Mouse (Mus musculus) embryonic facial prominence, embryonic 15.5 days (tissue): Measurements from ENCODE around the gene Cplx2. TPM values are rescaled to one million over a fixed set of nuclear protein-coding genes. Genes with fewer than 3 reads are reported as not detected.
A peak's percentile ranks its signal among the peaks of the same experiment; 100 is the strongest.

Experiments
- ATAC-seq: fragments of 200-750 bp; cut with Nextera tagmentation; 2 replicates; pipeline ENCODE4 v1.8.0; 2017; ENCODE audit warnings: low read depth, moderate TSS enrichment; ENCODE audit not compliant: insufficient number of reproducible peaks, low FRiP score, low TSS enrichment
- H3K27ac ChIP-seq: fragments of 300-500 bp; sonication (generic); replicated peaks from 2 replicates; pipeline ENCODE4 v1.5.1; 2015; ENCODE audit warnings: mild to moderate bottlenecking, inconsistent platforms
- H3K27me3 ChIP-seq: fragments of 300-500 bp; sonication (generic); 2 replicates; pipeline ENCODE4 v1.6.1; 2015; ENCODE audit warnings: inconsistent platforms
- H3K36me3 ChIP-seq: fragments of 300-500 bp; sonication (generic); 2 replicates; pipeline ENCODE4 v1.6.1; 2015; ENCODE audit warnings: mild to moderate bottlenecking, inconsistent platforms
- H3K4me1 ChIP-seq: fragments of 300-500 bp; sonication (generic); 2 replicates; pipeline ENCODE4 v1.6.1; 2015; ENCODE audit warnings: inconsistent platforms
- H3K4me2 ChIP-seq: fragments of 300-500 bp; sonication (generic); replicated peaks from 2 replicates; pipeline ENCODE4 v1.6.1; 2015; ENCODE audit warnings: mild to moderate bottlenecking, inconsistent platforms
- H3K4me3 ChIP-seq: fragments of 300-500 bp; sonication (generic); replicated peaks from 2 replicates; pipeline ENCODE4 v1.5.1; 2015; ENCODE audit warnings: mild to moderate bottlenecking, inconsistent platforms
- H3K9ac ChIP-seq: fragments of 300-500 bp; sonication (generic); 2 replicates; pipeline ENCODE4 v1.6.1; 2015; ENCODE audit warnings: inconsistent platforms
- H3K9me3 ChIP-seq: fragments of 300-500 bp; sonication (generic); replicated peaks from 2 replicates; pipeline ENCODE4 v1.6.1; 2016; ENCODE audit warnings: inconsistent platforms
- WGBS: fragments of 180-500 bp; shearing (Covaris S2); methylation state at CpG from one replicate; pipeline ENCODE4 v1.1.7; 2015; 5-methylcytosine and 5-hydroxymethylcytosine counted together
- polyA plus RNA-seq: library from polyadenylated mRNA; unstranded; fragments of >200 nt; fragmentation: Nextera tagmentation; extraction: Ambion mirVana; gene quantifications from 2 replicates; pipeline ENCODE4 v1.2.1, GENCODE M21; 2015

Cplx2 gene
- polyA plus RNA-seq, 1 experiment from 2014 or later, result 7.7 TPM

DNA sequence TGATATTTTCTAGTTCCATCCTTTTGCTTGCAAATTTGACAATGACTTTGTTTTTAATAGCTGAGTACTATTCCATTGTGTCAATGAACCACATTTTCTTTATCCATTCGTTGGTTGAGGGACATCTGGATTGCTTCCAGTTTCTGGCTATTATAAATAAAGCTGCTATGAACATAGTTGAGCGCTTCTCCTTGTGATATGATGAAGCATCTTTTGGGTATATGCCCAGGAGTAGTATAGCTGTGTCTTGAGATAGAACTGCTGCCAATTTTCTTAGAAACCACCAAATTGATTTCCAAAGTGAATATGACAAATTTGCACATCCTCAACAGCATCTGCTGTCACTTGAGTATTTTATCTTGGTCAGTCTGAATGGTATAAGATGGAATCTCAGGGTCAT lies 34.7 kb downstream of the Cplx2 start:
- no peaks in the 10 kb centered on the region for H3K9me3 ChIP-seq
- WGBS, result 79% methylated on average over 2 of the region's 2 CpGs
- ATAC-seq, result no peak
- no peak overlapping the region for H3K4me3 ChIP-seq
- H3K36me3 ChIP-seq, result no peaks in the 10 kb centered on the region
- 0 out of 2 replicates have a peak, but pooled peaks cover 7% of the 10 kb centered on the region for H3K4me1 ChIP-seq
- no peak overlapping the region for H3K4me2 ChIP-seq
- H3K27ac ChIP-seq, result no peak overlapping the region
- H3K27me3 ChIP-seq, result no peaks in the 10 kb centered on the region
- H3K9ac ChIP-seq, result no peak overlapping the region

DNA sequence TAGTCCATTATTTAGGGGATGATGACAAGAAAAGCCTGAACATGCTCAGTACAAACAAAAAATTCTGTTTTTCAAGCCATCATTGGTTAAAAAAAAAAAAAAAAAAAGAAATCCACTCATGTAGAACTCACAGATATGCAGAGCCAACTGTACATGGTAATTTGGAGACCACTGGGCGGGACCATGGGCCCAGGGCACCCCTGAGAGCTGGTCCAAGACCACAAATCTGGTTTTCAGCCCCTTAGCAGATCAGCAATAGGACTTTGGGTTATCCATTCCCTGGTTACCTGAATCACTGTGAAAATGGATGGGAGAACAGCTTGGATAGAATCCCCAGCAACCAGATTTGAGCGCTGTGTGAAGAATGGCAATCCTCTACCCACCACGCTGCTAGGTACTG lies 40.5 kb downstream of the Cplx2 start:
- 85% methylated on average over 3 of the region's 3 CpGs for WGBS
- Histone ChIP-seq H3K4me1 (0 out of 2 replicates have a peak, but pooled peaks cover 5% of the 10 kb centered on the region), H3K4me3 (no peak overlapping the region), H3K9ac (no peak overlapping the region), H3K27me3 (no peaks in the 10 kb centered on the region), H3K4me2 (no peak overlapping the region), H3K36me3 (no peaks in the 10 kb centered on the region), H3K9me3 (no peaks in the 10 kb centered on the region), H3K27ac (no peak overlapping the region; the same call in 1 of the 2 replicates)
- no peak for ATAC-seq

DNA sequence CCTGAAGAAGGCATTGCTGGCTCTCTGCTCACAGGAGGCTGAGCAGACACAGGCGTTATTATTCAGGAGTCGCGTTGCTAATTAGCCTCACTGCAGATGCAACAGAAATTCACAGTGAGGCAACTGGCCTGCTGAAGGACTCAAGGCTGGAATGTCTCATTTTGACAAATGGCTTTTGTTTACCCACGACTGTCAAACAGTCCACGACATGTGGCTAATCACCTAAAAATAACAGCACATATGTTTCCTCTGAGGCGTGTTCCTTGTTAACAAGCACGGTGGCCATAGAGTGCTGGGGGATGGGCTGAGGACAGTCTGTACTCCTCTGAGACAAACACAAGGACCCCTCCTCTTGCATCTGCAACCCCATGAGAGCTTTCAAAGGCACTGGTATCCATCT lies 41.1 kb downstream of the Cplx2 start:
- Histone ChIP-seq H3K4me3 (no peak overlapping the region), H3K36me3 (no peaks in the 10 kb centered on the region), H3K4me2 (no peak overlapping the region), H3K27ac (no peak overlapping the region), H3K27me3 (no peaks in the 10 kb centered on the region), H3K9me3 (no peaks in the 10 kb centered on the region), H3K9ac (no peak overlapping the region), H3K4me1 (0 out of 2 replicates have a peak, but pooled peaks cover 5% of the 10 kb centered on the region)
- 4% methylated on average over 7 of the region's 7 CpGs for WGBS
- peak; percentile 43 for ATAC-seq

DNA sequence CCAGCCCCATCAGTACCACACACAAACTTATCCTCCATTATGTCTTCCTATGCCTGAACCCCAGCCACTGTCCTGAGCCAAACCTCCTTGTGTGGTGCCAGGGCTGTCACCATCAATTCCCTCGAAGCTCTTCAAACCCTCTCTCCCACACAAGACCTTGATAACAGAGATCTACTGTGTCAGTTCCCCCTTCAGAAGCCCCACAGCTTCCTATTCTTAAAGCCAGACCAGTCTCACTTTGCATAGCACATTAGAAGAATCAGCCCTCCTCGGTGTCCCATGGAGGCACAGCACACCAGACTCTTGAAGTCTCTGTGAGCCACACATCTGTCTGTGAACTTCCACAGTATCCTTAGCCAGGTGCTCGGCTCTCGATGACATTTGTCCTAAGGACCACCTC lies 41.6 kb downstream of the Cplx2 start:
- Histone ChIP-seq H3K4me2 (no peak overlapping the region), H3K27ac (no peak overlapping the region), H3K9me3 (no peaks in the 10 kb centered on the region), H3K4me3 (no peak overlapping the region), H3K36me3 (no peaks in the 10 kb centered on the region), H3K27me3 (no peaks in the 10 kb centered on the region), H3K9ac (no peak overlapping the region), H3K4me1 (0 out of 2 replicates have a peak, but pooled peaks cover 5% of the 10 kb centered on the region)
- no peak for ATAC-seq
- WGBS, result 70% methylated on average over 4 of the region's 4 CpGs

DNA sequence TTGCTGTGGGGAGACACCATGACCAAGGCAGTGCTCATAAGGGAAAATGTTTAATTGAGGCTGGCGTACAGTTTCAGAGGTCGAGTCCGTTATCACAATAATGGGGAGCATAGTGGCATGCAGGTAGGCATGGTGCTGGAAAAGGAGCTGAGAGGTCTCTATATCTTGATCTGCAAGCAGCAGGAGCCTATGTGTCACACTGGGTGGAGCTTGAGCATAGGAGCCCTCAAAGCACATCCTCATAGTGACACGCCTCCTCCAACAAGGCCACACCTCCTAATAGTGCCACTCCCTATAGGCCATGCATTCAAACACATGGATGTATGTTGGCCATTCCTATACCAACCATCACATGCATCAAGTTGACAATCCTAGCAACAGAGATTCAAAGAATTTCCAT lies 43.9 kb downstream of the Cplx2 start:
- ATAC-seq, result no peak; the same call in 1 of the 2 replicates
- WGBS, result 92% methylated on average over 4 of the region's 4 CpGs
- no peaks in the 10 kb centered on the region for H3K36me3 ChIP-seq
- no peak overlapping the region for H3K4me3 ChIP-seq
- no peaks in the 10 kb centered on the region for H3K27me3 ChIP-seq
- no peak overlapping the region for H3K4me2 ChIP-seq
- 0 out of 2 replicates have a peak, but pooled peaks cover 5% of the 10 kb centered on the region for H3K4me1 ChIP-seq
- H3K9ac ChIP-seq, result no peak overlapping the region
- H3K27ac ChIP-seq, result no peak overlapping the region
- H3K9me3 ChIP-seq, result no peaks in the 10 kb centered on the region

DNA sequence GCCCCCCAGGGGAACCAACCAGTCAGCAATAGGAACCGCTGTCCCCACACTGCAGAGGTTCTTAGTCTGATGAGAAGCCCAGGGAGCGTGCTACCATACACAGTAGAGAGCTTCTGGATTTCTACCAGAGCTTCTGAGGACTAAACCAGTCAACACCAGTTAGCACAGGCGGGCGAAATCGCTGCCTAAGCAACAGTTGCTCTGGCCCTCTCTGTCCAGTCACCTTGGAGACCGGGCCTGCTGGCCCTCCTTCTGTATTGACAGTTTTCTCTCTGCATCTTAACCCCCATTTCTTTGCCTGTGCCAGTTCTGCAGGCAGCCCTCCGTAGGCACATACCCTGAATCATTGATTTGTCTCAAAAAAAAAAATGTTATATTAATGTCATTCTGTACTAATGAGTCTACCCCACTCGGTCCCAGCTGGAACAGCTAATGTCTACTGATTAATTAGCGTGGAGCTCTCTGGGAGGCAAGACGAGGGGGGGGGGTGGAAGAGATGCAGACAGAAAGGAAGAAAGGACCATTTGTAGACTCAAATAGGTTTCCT lies 47.7 kb downstream of the Cplx2 start:
- H3K27me3 ChIP-seq, result no peaks in the 10 kb centered on the region
- H3K36me3 ChIP-seq, result no peaks in the 10 kb centered on the region
- ATAC-seq, result no peak
- H3K27ac ChIP-seq, result no peak overlapping the region
- H3K9me3 ChIP-seq, result no peaks in the 10 kb centered on the region
- H3K4me3 ChIP-seq, result no peak overlapping the region
- no peaks in the 10 kb centered on the region for H3K4me1 ChIP-seq
- H3K4me2 ChIP-seq, result no peak overlapping the region
- WGBS, result 76% methylated on average over 10 of the region's 10 CpGs
- H3K9ac ChIP-seq, result no peak overlapping the region

DNA sequence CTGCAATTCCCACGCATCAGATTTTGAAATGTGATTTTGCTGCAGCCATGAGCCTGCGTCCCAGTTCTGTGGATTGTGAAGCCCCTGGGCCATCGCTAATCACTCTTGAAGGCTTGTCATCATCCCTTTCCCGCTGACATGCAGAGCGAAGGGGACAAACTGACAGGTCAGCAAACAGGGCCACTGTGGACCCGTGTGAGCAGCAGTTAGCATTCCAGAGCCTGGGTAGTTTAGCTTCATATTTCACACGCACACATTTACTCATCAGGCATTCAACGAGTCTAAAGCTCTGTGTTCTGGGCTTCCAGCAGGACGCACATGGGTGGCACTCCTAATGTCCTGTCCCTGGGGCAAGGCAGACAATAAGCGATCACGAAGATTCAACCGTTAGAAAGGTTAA lies 49.1 kb downstream of the Cplx2 start:
- no peak overlapping the region for H3K27ac ChIP-seq
- H3K4me1 ChIP-seq, result peaks cover 3% of the 10 kb centered on the region
- ATAC-seq, result no peak
- H3K36me3 ChIP-seq, result no peaks in the 10 kb centered on the region
- H3K27me3 ChIP-seq, result no peaks in the 10 kb centered on the region
- H3K9ac ChIP-seq, result no peak overlapping the region
- H3K4me2 ChIP-seq, result no peak overlapping the region
- no peaks in the 10 kb centered on the region for H3K9me3 ChIP-seq
- WGBS, result 68% methylated on average over 12 of the region's 12 CpGs
- H3K4me3 ChIP-seq, result no peak overlapping the region

DNA sequence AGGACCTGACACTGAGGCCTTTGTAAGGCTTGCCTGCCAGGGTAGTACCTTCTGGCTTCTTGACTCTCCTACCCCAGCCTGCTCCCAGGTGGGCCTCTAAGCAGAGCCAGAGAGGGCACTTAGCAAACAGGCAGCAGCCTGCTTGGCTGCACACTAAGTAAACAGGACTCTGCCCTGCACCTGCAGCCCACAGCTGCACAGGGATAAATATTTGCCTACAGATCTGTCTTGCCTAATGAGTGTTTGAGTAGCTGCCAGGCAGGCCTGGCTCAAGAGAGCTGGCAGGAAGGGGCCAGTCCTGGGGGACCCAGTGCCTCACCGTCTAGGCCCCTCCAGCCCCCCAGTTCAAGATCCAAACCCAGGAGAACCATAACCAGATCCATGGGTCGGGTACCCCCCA lies 54.1 kb downstream of the Cplx2 start:
- Histone ChIP-seq H3K27me3 (no peaks in the 10 kb centered on the region), H3K4me3 (no peak overlapping the region), H3K27ac (peak overlapping the region; percentile 74), H3K9ac (no peak overlapping the region), H3K4me1 (peaks cover 7% of the 10 kb centered on the region), H3K36me3 (no peaks in the 10 kb centered on the region), H3K4me2 (no peak overlapping the region), H3K9me3 (no peaks in the 10 kb centered on the region)
- peak; percentile 63 for ATAC-seq
- 30% methylated on average over 2 of the region's 2 CpGs for WGBS

DNA sequence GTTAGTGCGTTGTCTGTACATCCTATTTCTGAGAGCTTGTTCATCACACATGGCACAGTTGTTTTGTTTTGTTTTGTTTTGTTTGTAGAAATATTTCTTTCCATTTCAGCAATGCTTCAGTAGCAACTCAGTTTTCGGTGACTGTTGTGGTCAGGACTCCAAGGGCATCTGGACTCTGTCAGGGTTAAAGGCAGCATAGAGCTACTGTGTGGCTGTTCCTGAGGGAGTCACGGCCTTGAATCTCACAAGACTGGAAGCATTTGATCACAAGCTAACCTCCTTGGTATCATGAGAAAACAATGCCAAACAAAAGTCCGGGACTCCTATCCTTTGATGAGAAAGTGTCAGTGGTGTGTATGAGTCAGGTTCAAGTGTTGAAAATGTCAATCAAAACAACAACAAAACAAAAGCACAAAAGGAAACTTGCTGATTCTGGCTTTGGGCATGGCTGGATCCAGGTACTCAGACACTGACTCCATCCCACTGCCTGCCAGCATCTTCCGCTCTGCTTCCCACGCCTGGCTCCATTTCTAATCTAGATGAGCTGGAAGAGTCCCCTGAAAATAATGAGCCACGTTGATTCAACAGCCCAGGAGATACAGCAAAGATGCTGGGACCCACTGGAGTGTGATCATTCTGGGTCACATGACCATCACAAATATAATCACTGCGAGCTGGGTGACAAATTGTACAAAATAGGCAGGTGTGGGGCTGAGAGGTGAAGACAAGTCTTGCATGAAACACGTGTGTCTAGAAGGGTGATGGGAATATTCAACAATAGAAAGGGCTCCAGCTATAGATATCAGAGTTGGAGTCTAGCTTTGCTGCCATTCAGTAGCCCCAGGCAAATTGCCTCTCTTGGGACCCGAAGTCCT lies 55.9 kb downstream of the Cplx2 start:
- Histone ChIP-seq H3K27ac (no peak overlapping the region), H3K36me3 (no peaks in the 10 kb centered on the region), H3K9ac (no peak overlapping the region), H3K9me3 (no peaks in the 10 kb centered on the region), H3K4me2 (no peak overlapping the region), H3K4me3 (no peak overlapping the region), H3K27me3 (no peaks in the 10 kb centered on the region), H3K4me1 (peaks cover 7% of the 10 kb centered on the region)
- ATAC-seq, result no peak
- WGBS, result 72% methylated on average over 10 of the region's 10 CpGs

DNA sequence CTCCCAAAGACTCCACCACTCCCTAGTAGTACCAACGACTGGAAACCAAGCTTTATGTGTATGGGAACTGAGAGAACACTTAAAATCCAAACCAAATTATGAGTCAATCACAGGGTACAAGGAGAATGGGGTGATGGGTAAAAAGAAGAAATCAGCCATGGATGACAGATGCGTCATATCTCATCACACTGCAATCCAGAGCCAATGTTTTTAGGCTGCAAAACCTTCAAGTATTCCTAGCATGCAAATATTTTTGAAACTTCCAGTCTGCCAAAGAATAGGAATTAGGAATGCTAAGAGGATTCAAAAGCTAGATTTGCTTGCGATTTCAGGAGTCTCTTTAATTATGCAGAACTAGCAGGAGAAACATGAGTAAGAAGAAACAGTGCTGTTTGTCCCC lies 57.6 kb downstream of the Cplx2 start:
- WGBS, result 61% methylated on average over 3 of the region's 3 CpGs
- Histone ChIP-seq H3K36me3 (no peaks in the 10 kb centered on the region), H3K9ac (no peak overlapping the region), H3K4me1 (peaks cover 7% of the 10 kb centered on the region), H3K9me3 (no peaks in the 10 kb centered on the region), H3K27me3 (no peaks in the 10 kb centered on the region), H3K4me2 (no peak overlapping the region), H3K27ac (no peak overlapping the region), H3K4me3 (no peak overlapping the region)
- ATAC-seq, result no peak

DNA sequence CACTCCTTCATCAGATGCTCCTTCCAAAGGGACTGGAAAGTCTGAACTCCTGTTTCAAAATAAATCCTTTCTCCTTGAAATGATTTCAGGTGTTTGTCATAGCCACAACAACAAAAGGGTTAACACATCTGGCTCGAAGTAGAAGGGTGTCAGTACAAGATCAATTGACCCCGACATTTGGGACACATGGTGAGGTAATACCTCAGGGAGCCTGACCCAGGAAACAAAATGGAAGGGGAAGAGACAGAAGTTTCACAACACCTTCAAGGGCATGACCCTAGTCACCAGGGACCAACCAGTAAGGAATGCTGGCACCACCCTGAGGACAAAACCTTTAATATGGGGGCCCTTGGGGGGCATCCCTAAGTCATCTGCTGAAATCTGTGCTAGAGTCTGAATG lies 58.9 kb downstream of the Cplx2 start:
- 45% methylated on average over 2 of the region's 2 CpGs for WGBS
- H3K27ac ChIP-seq, result no peak overlapping the region
- peaks cover 5% of the 10 kb centered on the region for H3K4me1 ChIP-seq

More for the DNA sequence above, 58.9 kb downstream of the Cplx2 start:
- H3K4me2 ChIP-seq, result no peak overlapping the region
- H3K27me3 ChIP-seq, result no peaks in the 10 kb centered on the region
- no peak overlapping the region for H3K4me3 ChIP-seq
- H3K36me3 ChIP-seq, result no peaks in the 10 kb centered on the region
- ATAC-seq, result no peak
- no peak overlapping the region for H3K9ac ChIP-seq
- no peaks in the 10 kb centered on the region for H3K9me3 ChIP-seq
